Mouse (Mus musculus): ENCODE results near the gene Ttc23.

- TF ChIP-seq CTCF (IDR thresholded peaks at IDR 0.05; ENCODE audit: low read depth, low read length), result no peak
- TF ChIP-seq POLR2A (IDR thresholded peaks at IDR 0.05; ENCODE audit: insufficient read depth, low read length), result no peak
Observed at GRCm38 (mm10) chr7:67715176-67715575, 68.0 kb downstream of the Ttc23 start.
